Mouse (Mus musculus): ENCODE measurements at regions not wholly inside any gene's neighbourhood (a gene's known extent, or its start where the extent isn't known, plus 50 kb on each side); places are given as distances from the start of the nearest gene placed in this dataset.

- TF ChIP-seq CTCF (IDR thresholded peaks at IDR 0.05) (no peak), EP300 (IDR thresholded peaks at IDR 0.05) (no peak)
These were observed 143.4 kb upstream of the Chl1 start for GRCm38 (mm10) chr6:103366782-103367491.

Data from lung, postnatal 0 days (tissue).